Mouse (Mus musculus): ENCODE measurements around the gene Pm20d1. TPM values are rescaled to one million over a fixed set of nuclear protein-coding genes. Genes with fewer than 3 reads are reported as not detected.

Pm20d1 gene
- 1.8 and 2.6 TPM in 2 replicates for polyA plus RNA-seq (2012; rRNA removed)

DNA sequence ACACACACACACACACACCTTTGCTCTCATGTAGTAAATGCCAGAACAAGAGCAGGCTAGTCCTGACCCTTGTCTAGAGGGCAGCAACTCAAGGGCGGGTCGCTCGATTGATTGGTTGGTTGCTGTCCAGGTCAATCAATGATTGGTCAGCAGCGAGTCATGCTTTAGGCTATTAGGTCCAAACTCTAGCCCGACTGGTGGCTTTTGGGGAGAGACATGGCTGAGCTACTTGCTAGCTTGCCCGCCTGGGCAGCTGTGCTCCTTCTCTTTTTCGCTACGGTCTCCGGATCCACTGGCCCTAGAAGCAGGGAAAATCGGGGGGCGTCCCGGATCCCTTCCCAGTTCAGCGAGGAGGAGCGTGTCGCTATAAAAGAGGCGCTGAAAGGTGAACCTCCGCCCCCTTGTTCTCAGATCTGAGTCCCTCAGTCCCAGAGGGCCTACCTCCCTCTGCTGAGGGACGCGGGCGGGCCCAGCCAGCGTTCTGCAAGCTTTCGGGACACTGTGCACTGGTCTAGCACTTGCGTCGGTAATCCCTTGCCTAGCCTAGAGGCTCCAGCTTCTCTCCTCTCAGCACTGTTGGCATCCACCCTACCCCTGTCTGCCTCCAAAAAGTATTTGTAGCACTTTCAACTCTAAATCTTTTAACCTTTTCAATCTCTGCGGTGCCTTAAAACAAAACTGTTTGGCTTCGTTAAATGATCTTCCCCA is at the start of gene Pm20d1:
Gene Pm20d1, plus strand, starts transcription at position 180 of the 708 bp plus-strand sequence.
- Histone ChIP-seq H3K4me3 (replicated peaks; ENCODE audit: extremely low read depth, low read depth, low read length) (peak within 1 kb of the TSS; percentile 58), H3K4me1 (ENCODE audit: control insufficient read depth, insufficient read depth, low read length) (no peaks in the 10 kb centered on the region)
- DNase-seq, result peak; percentile 51
- 17% methylated on average over 26 of the region's 26 CpGs for WGBS
- TF ChIP-seq POLR2A (IDR thresholded peaks at IDR 0.05; ENCODE audit: borderline replicate concordance, extremely low read depth, low read depth, low read length) (peak; percentile 43; the same call in 1 of the 2 replicates), CTCF (IDR thresholded peaks at IDR 0.05; ENCODE audit: insufficient read depth, low read length) (no peak)

DNA sequence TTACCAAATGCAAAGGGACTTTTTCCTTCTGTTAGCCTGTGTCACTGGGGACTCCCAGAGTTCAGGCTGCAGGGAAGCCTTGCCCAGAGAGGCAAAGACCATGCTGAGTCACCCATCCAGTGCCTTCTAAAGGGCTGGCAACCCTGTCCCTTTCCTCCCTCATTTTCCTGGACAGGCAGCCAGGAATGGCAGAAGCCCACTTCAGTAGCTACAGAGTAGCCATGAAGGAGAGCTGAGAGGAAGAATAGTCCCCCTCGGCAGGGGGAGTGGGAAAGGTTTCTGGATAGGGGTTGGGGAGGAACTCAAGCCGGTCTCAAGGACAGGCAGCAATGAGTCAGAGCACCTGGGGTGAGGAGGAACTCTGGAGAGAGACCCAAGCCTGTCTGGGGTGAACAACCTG is 49.4 kb upstream of the Pm20d1 start:
- H3K4me1 ChIP-seq (ENCODE audit: control insufficient read depth, insufficient read depth, low read length), result peaks cover 2% of the 10 kb centered on the region
- no peak overlapping the region for H3K4me3 ChIP-seq (replicated peaks; ENCODE audit: extremely low read depth, low read depth, low read length)
- WGBS, result 70% methylated on average over 2 of the region's 2 CpGs
- no peak for TF ChIP-seq POLR2A (IDR thresholded peaks at IDR 0.05; ENCODE audit: borderline replicate concordance, extremely low read depth, low read depth, low read length)
- TF ChIP-seq CTCF (IDR thresholded peaks at IDR 0.05; ENCODE audit: insufficient read depth, low read length), result no peak
- no peak for DNase-seq

DNA sequence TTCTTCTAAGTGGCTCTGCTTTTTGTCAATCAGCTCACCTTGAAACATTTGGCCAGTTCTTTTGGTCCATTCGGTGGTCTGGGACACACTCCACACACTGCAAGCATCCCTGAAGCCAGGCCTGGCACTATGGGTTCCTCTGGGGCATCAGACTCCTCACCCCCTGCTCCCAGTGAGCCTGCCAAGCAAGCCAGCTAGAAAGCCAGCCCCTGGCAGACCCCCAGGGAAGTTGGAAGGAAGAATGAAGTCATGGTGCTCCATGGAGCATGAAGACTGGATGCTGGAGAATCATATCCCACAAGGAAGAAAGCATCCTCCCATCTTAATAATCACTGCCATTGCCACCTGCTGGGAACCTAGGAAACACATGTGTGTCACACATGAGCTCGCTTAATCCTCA is 48.5 kb upstream of the Pm20d1 start:
- H3K4me3 ChIP-seq (replicated peaks; ENCODE audit: extremely low read depth, low read depth, low read length), result no peak overlapping the region
- peaks cover 2% of the 10 kb centered on the region for H3K4me1 ChIP-seq (ENCODE audit: control insufficient read depth, insufficient read depth, low read length)
- TF ChIP-seq CTCF (IDR thresholded peaks at IDR 0.05; ENCODE audit: insufficient read depth, low read length) (no peak), POLR2A (IDR thresholded peaks at IDR 0.05; ENCODE audit: borderline replicate concordance, extremely low read depth, low read depth, low read length) (no peak)
- WGBS, result 71% methylated on average over 2 of the region's 2 CpGs
- DNase-seq, result no peak

DNA sequence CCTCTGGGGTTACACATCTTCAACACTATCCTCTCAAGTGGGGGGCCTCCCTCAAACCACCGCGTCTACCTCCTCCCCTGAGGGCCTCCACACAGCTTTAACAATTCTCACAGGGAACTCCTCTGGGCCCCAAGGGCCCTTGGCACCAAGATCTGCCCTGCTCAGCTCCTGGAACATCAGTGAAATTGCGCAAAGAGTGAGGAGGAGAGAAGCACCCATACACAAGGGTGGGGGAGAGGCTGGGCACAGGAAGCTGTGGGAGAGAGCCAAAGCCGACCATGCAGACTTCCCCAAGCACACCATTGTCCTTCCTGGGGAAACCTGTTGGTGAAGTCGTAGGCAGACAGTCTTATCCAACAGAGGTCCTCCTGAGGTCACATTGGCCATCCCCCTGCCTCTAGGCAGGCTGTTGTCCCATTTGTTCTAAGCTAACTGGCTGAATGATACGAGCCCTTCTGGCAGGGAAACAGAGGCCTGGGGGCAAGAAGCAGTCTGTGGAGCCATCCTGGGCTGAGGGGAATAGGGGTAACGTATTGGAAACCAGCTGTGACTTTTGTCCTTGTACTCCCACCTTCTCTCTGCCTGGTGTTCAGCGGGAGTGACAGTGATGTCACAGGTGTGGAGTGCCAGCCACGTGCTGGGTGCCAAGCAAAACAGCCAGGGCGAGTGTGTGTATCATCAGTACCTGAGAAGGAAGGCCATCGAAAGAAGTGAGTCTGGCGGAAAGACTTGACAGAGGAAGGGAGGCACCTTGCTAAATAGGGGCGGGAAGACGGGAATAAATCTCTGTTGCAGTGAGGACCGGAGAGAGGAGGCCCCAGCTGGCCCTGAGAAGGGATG is 47.3 kb upstream of the Pm20d1 start:
- Histone ChIP-seq H3K4me1 (ENCODE audit: control insufficient read depth, insufficient read depth, low read length) (peaks cover 7% of the 10 kb centered on the region), H3K4me3 (replicated peaks; ENCODE audit: extremely low read depth, low read depth, low read length) (no peak overlapping the region)
- no peak for DNase-seq
- TF ChIP-seq POLR2A (IDR thresholded peaks at IDR 0.05; ENCODE audit: borderline replicate concordance, extremely low read depth, low read depth, low read length) (0 out of 2 replicates have a peak, but pooled peaks have one; percentile 23), CTCF (IDR thresholded peaks at IDR 0.05; ENCODE audit: insufficient read depth, low read length) (no peak)
- 69% methylated on average over 15 of the region's 15 CpGs for WGBS

DNA sequence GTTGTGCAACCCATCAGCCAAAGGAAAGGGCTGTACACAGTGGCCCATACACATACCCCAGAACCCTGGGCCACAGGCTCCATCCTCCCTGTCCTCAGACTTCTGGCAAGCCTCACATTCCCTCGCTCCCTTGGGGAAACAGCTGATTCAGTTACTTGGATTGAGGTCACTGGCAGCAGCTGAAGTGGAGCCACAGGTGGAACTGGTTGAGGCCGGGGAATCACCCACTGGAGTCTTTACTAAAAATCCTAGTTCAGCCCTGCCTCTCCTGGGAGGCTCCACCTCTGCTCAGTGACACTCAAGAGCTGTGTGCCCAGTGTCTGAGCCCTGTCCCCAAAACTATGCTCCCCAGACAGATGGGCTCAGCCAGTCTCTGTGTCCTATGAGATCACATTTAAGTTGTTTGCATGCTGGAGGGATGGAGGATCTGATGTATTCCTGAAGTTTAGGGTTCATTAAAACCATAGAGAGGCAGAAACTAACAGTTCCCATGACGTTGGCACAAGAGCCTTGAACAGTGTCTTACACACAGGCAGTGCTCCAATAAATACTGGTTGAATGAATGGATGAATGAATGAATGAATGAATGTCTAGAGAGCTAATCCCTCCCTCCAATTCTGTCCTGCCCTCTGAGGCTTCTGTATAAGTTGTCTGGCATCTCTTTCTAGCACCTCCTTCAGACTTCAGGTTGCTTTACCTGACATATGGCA is 45.8 kb upstream of the Pm20d1 start:
- no peak for TF ChIP-seq CTCF (IDR thresholded peaks at IDR 0.05; ENCODE audit: insufficient read depth, low read length)
- TF ChIP-seq POLR2A (IDR thresholded peaks at IDR 0.05; ENCODE audit: borderline replicate concordance, extremely low read depth, low read depth, low read length), result no peak
- peak; percentile 42 for DNase-seq
- Histone ChIP-seq H3K4me1 (ENCODE audit: control insufficient read depth, insufficient read depth, low read length) (peaks cover 7% of the 10 kb centered on the region), H3K4me3 (replicated peaks; ENCODE audit: extremely low read depth, low read depth, low read length) (no peak overlapping the region)
- 68% methylated on average over 3 of the region's 3 CpGs for WGBS

DNA sequence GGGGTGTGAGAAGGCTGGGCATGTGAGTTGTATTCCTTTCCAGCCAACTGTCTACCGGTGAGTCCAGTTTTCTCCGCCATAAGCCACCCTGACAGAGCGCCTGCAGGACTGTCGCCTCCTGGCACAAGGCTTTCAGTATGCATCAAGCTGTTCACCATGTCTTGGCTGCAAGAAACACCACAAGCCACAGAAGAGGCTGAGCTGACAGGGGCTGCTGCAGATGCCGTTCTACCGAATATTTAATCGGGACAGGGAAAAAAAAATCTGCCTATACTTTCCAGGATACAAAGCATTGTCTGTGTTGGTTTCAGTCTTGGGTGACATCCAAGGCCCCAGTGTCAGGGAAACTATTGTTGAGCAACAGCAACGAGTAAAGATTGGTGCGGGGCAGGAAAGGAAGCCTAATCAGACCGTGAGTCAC is 45.3 kb upstream of the Pm20d1 start:
- no peak for TF ChIP-seq POLR2A (IDR thresholded peaks at IDR 0.05; ENCODE audit: borderline replicate concordance, extremely low read depth, low read depth, low read length)
- TF ChIP-seq CTCF (IDR thresholded peaks at IDR 0.05; ENCODE audit: insufficient read depth, low read length), result no peak
- 28% methylated on average over 10 of the region's 10 CpGs for whole genome bisulfite sequencing
- Histone ChIP-seq H3K4me1 (ENCODE audit: control insufficient read depth, insufficient read depth, low read length) (peaks cover 7% of the 10 kb centered on the region), H3K4me3 (replicated peaks; ENCODE audit: extremely low read depth, low read depth, low read length) (no peak overlapping the region)
- no peak for DNase-seq

DNA sequence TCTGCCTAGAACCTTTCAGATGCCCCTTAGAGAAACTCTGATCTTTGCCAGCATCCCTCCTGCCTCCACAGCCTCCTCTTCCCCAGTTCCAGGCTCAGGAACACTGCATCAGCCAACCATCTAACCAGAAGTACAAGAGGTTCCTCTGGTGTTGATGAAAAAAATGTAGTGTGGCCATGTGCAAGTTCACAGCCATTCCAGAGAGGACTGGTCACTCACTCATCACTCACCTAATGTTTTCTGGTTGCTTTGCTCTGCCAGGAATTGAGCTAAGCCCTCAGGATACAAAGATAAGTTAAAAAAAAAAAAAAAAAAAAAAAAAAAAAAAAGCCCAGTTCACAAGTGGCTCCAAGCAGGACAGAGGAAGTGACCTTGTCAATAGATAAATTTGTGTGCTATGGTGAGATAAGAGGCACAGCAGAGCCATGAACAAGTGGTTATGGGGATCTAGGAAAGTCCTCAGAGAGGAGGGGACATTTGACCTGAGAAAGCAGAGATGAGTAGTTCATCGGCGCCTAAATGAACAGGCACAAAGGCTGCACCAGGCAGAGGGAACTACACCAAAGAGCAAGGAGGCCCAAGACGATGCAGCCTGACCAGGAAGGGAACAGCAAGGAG is 42.9 kb upstream of the Pm20d1 start:
- 30% methylated on average over 3 of the region's 3 CpGs for WGBS
- no peak for DNase-seq
- H3K4me1 ChIP-seq (ENCODE audit: control insufficient read depth, insufficient read depth, low read length), result peaks cover 7% of the 10 kb centered on the region
- H3K4me3 ChIP-seq (replicated peaks; ENCODE audit: extremely low read depth, low read depth, low read length), result no peak overlapping the region
- TF ChIP-seq POLR2A (IDR thresholded peaks at IDR 0.05; ENCODE audit: borderline replicate concordance, extremely low read depth, low read depth, low read length) (no peak), CTCF (IDR thresholded peaks at IDR 0.05; ENCODE audit: insufficient read depth, low read length) (no peak)

DNA sequence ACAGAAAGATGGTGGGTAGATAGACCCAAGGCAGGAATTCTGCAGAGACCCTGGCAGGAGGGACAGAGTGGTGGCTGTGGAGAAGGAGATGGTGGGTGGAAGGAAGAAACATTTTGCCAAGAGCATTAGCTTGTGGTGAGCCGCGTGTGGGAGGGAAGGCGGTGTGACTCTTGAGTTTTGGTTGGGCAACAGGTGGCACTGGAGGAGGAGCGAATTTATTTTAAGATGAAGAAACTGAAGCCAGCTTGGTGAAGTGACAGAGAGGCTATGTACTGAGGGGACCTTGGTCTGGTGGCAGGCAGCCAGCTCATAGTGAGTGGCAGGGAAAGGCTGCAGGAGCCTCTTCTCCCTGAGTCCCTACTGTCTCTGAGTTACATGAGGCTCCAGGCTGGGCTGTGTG is 42.3 kb upstream of the Pm20d1 start:
- WGBS, result 49% methylated on average over 4 of the region's 4 CpGs
- Histone ChIP-seq H3K4me3 (replicated peaks; ENCODE audit: extremely low read depth, low read depth, low read length) (no peak overlapping the region), H3K4me1 (ENCODE audit: control insufficient read depth, insufficient read depth, low read length) (peaks cover 7% of the 10 kb centered on the region)
- TF ChIP-seq POLR2A (IDR thresholded peaks at IDR 0.05; ENCODE audit: borderline replicate concordance, extremely low read depth, low read depth, low read length) (no peak), CTCF (IDR thresholded peaks at IDR 0.05; ENCODE audit: insufficient read depth, low read length) (no peak)
- DNase-seq, result peak; percentile 43

DNA sequence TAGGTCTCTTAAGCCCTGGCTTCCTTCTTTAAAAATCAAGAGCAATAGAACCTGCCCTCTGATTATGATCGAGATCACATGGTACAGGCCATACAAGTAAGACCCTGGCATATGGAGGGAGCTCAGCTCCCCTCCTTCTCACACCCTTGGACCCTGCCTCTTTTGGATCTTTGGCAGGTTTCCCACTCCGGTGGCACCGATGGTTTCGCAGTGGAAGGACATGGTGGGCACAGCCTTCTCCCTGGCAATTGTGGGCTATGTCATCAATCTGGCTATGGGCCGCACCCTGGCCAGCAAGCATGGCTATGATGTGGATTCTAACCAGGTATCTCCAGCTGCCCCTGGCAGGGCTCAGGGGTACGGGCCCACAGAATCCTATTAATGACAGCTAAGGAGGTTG is 40.0 kb upstream of the Pm20d1 start:
- DNase-seq, result no peak
- Histone ChIP-seq H3K4me1 (ENCODE audit: control insufficient read depth, insufficient read depth, low read length) (peaks cover 7% of the 10 kb centered on the region; the same call in 1 of the 2 replicates), H3K4me3 (replicated peaks; ENCODE audit: extremely low read depth, low read depth, low read length) (no peak overlapping the region)
- TF ChIP-seq CTCF (IDR thresholded peaks at IDR 0.05; ENCODE audit: insufficient read depth, low read length) (no peak), POLR2A (IDR thresholded peaks at IDR 0.05; ENCODE audit: borderline replicate concordance, extremely low read depth, low read depth, low read length) (no peak)
- WGBS, result 90% methylated on average over 6 of the region's 6 CpGs
